Mouse (Mus musculus): ENCODE measurements around the gene Gm5936.
"Not testable (repeated sequence)": the region's sequence is repeated elsewhere in the genome, so short reads cannot be mapped to it uniquely, and the experiment has no call there.

Gene Gm5936

GRCm38 (mm10) chrX:74836842-74837522 lies at the start of gene Gm5936:
Gene Gm5936, plus strand, starts transcription at chrX:74837196.
- DNase-seq = not testable (repeated sequence)

DNA sequence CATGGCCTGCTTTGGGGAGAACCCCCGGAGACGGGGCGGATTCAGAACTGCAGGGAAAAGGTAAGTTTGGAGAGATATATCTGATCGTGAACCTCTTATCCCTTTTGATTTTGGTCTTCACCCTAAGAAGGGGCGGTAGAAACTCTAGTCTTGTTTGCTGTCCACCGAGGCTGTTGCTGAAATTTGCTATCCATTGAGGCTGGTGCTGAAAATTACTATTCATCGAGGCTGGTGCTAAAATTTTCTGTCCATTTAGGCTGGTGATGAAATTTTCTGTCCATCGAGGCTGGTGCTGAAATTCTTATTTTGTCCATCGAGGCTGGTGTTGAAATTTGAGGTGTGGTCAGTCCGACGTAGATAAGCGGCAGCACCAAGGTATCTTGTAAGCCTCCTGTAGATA lies 19.1 kb downstream of the Gm5936 start:
- DNase-seq = not testable (repeated sequence)

- peak; percentile 8 for DNase-seq
Observed at GRCm38 (mm10) chrX:74880123-74880522, 43.1 kb downstream of the Gm5936 start.
